9 mouse cellular contexts compared by ENCODE assay signal in genomic region chr3:95904568-95904967, GRCm38 (mm10). TPM values are rescaled to one million over a fixed set of nuclear protein-coding genes. Genes with fewer than 3 reads are reported as not detected.
DNase-seq lines count a peak whose midpoint lies in the region; ATAC-seq and TF ChIP-seq lines count a peak whose summit lies in the region.
"Had no signal": no experiment of that assay in that cellular context is flagged by ENCODE, and none has a peak within 500 bp of the region (broad histone marks: within the 10 kb centered on the region; RNA-seq: fewer than 3 reads in every experiment).

Gene Car14, minus strand, starts transcription at chr3:95904691.

- H3K9ac ChIP-seq in heart, postnatal 0 days (replicated peaks; ENCODE audit: low read depth, low read length): peak within 1 kb of the TSS; percentile 70
- H3K9ac ChIP-seq in neural tube, embryonic 12.5 days: peak within 1 kb of the TSS; percentile 52

- H3K4me3 ChIP-seq in forebrain, embryonic 10.5 days: peak within 1 kb of the TSS; percentile 60
- H3K4me3 ChIP-seq in heart, postnatal 0 days (ENCODE audit: low read depth, low read length): peak within 1 kb of the TSS; percentile 46
- H3K4me3 ChIP-seq in neural tube, embryonic 12.5 days: peak within 1 kb of the TSS; percentile 28

- peak; percentile 61 for ATAC-seq in heart, postnatal 0 days (ENCODE audit: insufficient read depth, low read depth)
- ATAC-seq in neural tube, embryonic 12.5 days (ENCODE audit: low FRiP score, low read depth): peak; percentile 43

- no peak for DNase-seq in layer of hippocampus, postnatal 25 days (ENCODE audit: extremely low spot score in 1 of 2, low spot score in 1 of 2)
- no peak for DNase-seq in layer of hippocampus, adult 11-12 months (ENCODE audit: low spot score)
- peak; percentile 67 for DNase-seq in forebrain, embryonic 10.5 days (ENCODE audit: extremely low spot score, low spot score)
- DNase-seq in heart, postnatal 0 days (ENCODE audit: low spot score): peak; percentile 69
- peak; percentile 68 to 73 for DNase-seq in kidney, postnatal 36 days
- no peak for DNase-seq in spleen, postnatal 36 days (ENCODE audit: low spot score in 2 of 2)
- DNase-seq in frontal cortex, postnatal 10 days (ENCODE audit: low spot score in 2 of 2): no peak

- H3K4me2 ChIP-seq in heart, postnatal 0 days (ENCODE audit: low read depth, low read length): peak within 1 kb of the TSS; percentile 77
- H3K4me2 ChIP-seq in neural tube, embryonic 12.5 days (replicated peaks): peak within 1 kb of the TSS; percentile 83

- TF ChIP-seq CTCF in heart, postnatal 0 days (IDR thresholded peaks at IDR 0.05; ENCODE audit: low read depth): no peak

- H3K4me1 ChIP-seq in forebrain, embryonic 10.5 days: peaks cover 67% of the 10 kb centered on the region
- H3K4me1 ChIP-seq in heart, postnatal 0 days (ENCODE audit: control insufficient read depth, insufficient read depth): peaks cover 26% of the 10 kb centered on the region
- H3K4me1 ChIP-seq in neural tube, embryonic 12.5 days: peaks cover 25% of the 10 kb centered on the region

- 0 out of 2 replicates have a peak, but pooled peaks have one; percentile 31 for TF ChIP-seq EP300 in heart, postnatal 0 days (IDR thresholded peaks at IDR 0.05; ENCODE audit: low read depth)

- under 1% methylated on average over 15 of the region's 15 CpGs for WGBS in forebrain, embryonic 10.5 days
- 0% methylated on average over 15 of the region's 15 CpGs for WGBS in heart, postnatal 0 days
- WGBS in neural tube, embryonic 12.5 days: under 1% methylated on average over 15 of the region's 15 CpGs

- peaks cover 11% of the 10 kb centered on the region for H3K27me3 ChIP-seq in forebrain, embryonic 10.5 days (ENCODE audit: poor library complexity, severe bottlenecking)
- no peaks in the 10 kb centered on the region for H3K27me3 ChIP-seq in heart, postnatal 0 days (ENCODE audit: control insufficient read depth, insufficient read depth, low read length)
- H3K27me3 ChIP-seq in neural tube, embryonic 12.5 days (replicated peaks): no peaks in the 10 kb centered on the region

- H3K9me3 ChIP-seq in forebrain, embryonic 10.5 days: no peaks in the 10 kb centered on the region
- H3K9me3 ChIP-seq in heart, postnatal 0 days (replicated peaks; ENCODE audit: control insufficient read depth, low read length): no peaks in the 10 kb centered on the region
- H3K9me3 ChIP-seq in neural tube, embryonic 12.5 days: no peaks in the 10 kb centered on the region

- peaks cover 25% of the 10 kb centered on the region for H3K36me3 ChIP-seq in forebrain, embryonic 10.5 days (replicated peaks)
- H3K36me3 ChIP-seq in heart, postnatal 0 days (replicated peaks; ENCODE audit: control insufficient read depth, insufficient read depth, low read length): no peaks in the 10 kb centered on the region
- H3K36me3 ChIP-seq in neural tube, embryonic 12.5 days: no peaks in the 10 kb centered on the region

- peak within 1 kb of the TSS; percentile 93 for H3K27ac ChIP-seq in forebrain, embryonic 10.5 days
- peak within 1 kb of the TSS; percentile 86 for H3K27ac ChIP-seq in heart, postnatal 0 days (ENCODE audit: low read depth)
- H3K27ac ChIP-seq in neural tube, embryonic 12.5 days: no peak within 1 kb of the TSS
- H3K27ac ChIP-seq: macrophage had no signal

RNA-seq across cellular contexts. Expression of gene Car14, which starts in this region (rescaled TPM):
- total RNA-seq in layer of hippocampus, postnatal 25 days (2021): 10 to 100 TPM; 12.7 to 13.4 TPM
- 98.8 and 119 TPM in 2 replicates for polyA plus RNA-seq in forebrain, embryonic 10.5 days (2016; fragmentation: Nextera tagmentation; extraction: Ambion mirVana)
- total RNA-seq in heart, postnatal 0 days (2014; rRNA removed; ENCODE audit: low replicate concordance): 126 and 131 TPM in 2 replicates
- polyA plus RNA-seq in heart, postnatal 0 days (2015; fragmentation: Nextera tagmentation; extraction: Ambion mirVana): 137 and 144 TPM in 2 replicates
- polyA plus RNA-seq in neural tube, embryonic 12.5 days (2016; fragmentation: Nextera tagmentation; extraction: Ambion mirVana): 8.6 and 9.3 TPM in 2 replicates
- polyA plus RNA-seq: macrophage had no signal

Comparison
In these comparisons a context has a peak if more than half of its experiments do, and no peak if none do; other contexts are left out.
1. DNase-seq: peak in forebrain, embryonic 10.5 days (single experiment), heart, postnatal 0 days (single experiment) and kidney, postnatal 36 days (2 of 2); none in layer of hippocampus, postnatal 25 days (0 of 2), layer of hippocampus, adult 11-12 months (single experiment), spleen, postnatal 36 days (0 of 2) and frontal cortex, postnatal 10 days (0 of 2).
2. Peak in every context shown above with its lines, with median percentiles within 50 percentile points of each other: H3K4me3 ChIP-seq.